Mouse (Mus musculus) urinary bladder, adult 18-20 months (tissue): ENCODE measurements around the gene Abl1.

ENCODE experiments used
- DNase-seq, 2 experiments: peaks; one replicate each; pipeline ENCODE4 v3.0.0; 2022; ENCODE audit warnings: low spot score in 2 of 2, mixed read lengths in 2 of 2

Abl1 gene

DNA sequence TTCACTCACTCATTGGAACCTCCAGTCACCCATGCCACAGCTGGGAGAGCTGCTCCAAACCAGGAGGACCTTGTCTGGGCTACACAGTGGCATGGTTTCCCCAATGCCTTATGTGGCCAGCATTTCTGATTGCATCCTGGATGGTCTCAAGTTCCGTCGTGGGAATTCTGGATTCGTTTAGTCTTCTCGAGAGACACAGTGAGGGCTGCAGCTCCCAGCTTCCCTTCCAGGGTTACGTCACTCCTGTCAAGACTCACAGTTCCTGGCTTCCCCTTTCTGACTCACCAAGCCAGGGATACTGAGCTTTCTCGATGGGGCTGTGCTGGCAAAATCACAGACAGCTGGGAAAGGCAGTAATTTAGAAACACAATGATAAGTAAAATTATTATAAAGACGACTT lies 54.0 kb downstream of the Abl1 start:
- DNase-seq: peak in 1 of 2 experiments; percentile 24

DNA sequence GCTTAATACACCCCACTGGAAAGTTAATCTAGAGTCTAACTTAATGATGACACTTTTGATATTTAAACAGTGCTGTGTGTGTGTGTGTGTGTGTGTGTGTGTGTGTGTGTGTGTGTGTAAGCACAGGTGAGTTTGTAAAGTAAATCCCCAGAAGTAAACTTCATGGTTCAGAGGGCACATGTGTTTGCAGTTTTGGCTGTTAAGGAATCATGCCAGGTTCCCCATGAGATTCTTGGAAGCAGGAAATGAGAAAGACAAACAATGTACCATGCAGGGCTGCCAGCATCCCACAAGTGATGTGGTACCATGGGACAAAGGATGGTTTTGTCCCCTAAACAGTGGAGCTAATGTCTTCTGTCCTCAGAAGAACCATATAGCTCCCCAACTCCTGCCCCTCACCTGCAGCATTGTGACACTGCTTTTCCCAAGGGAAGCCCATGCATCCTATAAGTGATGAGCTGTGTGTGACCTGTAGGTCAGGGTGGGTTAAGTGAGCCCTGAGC lies 57.6 kb downstream of the Abl1 start:
- DNase-seq: no peak

DNA sequence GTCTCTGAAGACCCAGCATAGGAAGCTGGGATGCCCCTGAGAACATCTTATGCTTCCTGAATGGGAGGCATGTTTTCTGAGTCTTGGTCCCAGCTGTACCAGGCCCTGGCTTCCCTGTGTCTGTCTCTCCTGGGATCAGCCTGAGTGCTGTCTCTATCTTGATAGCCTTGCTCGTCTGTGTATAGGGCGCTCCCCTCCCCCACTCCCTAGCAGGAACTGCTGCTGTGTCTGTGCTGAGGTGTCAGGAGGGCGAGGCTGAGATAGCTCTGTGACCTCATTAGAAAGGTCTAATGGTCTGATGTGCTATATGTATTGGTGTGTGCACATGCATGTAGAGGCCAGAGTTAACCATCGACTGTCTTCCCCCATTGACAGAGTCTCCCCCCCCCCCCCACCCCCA lies 58.7 kb downstream of the Abl1 start:
- no peak for DNase-seq

DNA sequence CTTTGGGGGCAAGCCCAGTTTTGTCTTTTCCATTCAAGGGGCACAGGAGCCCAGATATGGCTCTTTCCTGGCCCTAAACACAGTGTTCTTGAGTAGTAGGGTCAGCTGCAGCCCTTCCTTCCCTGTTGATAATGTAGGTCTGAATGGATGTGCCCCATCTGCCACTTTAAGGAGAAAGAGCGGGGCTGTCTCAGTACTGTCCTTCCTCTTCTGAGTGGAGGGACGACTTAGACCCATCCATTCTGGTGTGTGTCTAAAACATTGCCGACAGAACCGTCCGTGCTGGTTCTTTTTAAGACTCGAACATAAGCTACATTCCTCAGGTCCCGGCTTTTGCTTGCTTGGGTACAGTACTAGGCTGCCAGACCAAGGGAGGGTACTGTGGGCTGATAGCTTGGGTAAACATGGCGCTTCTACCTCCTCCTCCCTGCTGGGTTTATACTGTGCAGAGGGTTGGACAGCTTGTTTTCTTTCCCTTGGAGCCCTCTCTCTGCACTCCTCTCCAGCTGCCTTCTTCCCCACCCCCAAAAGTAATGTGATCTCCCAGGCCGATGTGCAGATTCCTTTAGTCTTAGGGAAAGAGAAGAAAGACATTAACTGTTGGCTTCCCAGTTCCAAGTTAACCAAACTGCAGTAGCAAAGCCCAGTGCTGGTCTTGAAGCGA lies 61.0 kb downstream of the Abl1 start:
- peak in 1 of 2 experiments; percentile 18 for DNase-seq

DNA sequence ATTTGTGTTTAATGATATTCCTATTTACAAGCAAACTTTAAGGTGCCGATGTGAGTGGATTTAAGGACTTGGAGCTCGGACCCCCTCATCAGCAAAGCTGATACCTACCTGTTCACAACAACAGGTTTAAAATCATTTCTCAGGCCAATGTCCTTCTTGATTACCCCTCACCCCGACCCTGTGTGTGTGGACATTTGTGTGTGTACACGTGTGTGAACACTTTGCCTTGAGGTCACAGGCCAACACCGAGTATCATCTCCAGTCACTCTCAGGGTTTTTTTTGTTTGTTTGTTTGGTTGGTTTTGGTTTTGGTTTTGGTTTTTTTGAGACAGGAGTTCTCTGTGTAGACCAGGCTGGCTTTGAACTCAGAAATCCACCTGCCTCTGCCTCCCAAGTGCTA lies 62.0 kb downstream of the Abl1 start:
- DNase-seq: no peak

DNA sequence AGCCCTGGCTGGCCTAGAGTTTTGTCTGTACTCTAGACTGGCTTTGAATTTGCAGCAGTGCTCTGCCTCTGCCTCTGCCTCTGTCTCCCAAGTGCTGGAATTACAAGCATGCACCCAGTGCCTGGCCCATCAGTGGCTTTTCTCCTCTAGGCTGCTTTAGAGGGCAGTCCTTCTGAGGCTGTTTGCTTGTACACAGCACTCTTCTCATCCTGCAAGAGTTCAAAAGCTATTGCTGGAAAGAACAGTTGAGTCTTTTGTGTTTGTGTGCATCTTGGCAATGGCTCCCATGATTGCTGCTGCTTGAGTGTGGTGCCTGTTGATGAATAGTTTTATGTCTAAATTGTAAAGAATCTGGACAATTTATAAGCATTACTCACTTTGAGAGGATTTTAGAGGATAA lies 69.3 kb downstream of the Abl1 start:
- no peak for DNase-seq

DNA sequence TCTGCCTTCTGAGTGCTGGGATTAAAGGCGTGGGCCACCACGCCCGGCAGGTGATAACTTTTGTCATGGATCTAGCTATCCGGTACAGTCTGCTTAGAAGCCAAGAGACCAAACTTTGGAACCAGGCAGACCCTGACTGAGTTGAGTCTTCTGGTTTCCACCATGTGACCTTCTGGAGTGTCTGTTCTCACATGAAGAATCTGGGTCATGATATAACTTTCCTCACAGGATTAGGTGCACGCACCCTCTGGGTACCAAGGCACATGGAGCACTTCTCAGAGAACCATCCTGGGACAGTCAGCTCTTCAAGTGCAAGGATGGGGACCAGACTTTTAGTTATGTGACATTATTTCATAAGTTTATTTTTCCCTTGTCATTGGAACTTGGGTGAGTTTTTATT lies 70.8 kb downstream of the Abl1 start:
- DNase-seq: no peak

DNA sequence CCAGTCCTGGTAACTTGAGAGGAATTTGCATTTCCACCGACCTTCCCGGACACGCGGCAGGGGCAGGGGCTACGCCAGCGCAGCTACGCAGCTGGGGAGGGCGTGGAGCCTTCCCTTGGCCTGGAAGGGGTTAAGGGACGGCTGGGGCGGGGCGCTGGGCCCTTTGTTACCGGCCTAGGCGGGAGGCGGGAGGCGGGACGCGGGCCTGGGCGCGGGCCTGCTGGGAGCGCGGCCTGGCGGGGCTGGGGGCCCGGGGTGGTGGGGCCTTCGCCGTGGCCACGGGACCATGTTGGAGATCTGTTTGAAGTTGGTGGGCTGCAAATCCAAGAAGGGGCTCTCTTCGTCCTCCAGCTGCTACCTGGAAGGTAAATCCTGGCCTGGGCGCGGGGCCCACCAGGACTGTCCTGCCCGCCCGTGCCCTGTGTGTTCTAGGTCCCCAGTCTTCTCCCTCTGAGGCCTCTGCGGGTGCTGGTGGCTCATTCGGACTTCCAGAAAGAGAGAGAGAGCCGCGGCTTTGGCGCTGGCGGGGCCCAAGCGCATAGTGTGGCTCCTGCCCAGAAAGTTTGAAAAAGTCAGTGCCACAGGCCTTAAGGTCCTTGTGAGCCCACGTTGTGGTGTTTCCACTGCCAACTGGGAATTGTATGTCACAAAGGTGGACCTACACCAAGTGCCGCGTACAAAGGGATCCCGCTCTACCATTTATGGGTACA lies 71.7 kb downstream of the Abl1 start:
- peak; percentile 74 to 86 for DNase-seq

DNA sequence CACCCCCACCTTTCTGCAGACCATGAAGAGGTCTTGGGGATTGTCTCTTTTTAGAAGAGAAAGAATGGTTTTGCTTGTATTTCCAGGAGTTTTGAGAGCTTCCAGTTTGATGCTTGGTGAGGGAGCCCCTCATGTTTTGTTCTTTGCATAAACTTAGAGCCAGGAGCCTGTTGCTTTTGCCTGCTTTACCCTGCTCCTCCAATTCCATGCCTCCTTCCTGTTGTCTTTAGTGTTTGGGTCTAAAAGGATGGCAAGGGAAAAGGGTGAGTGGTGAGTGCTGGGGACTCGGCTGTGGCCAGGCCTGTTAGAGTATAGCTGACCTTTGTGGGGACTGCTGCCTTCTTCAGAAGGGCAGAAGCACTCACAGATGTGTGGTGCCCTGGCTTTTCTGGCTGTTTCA lies 72.3 kb downstream of the Abl1 start:
- no peak for DNase-seq

- no peak for DNase-seq
These were observed 72.9 kb downstream of the Abl1 start for GRCm38 (mm10) chr2:31761115-31761531.

GRCm38 (mm10) chr2:31761585-31761984 lies 73.4 kb downstream of the Abl1 start:
- DNase-seq: no peak

- DNase-seq: no peak
These were observed 74.0 kb downstream of the Abl1 start for GRCm38 (mm10) chr2:31762155-31762554.

- DNase-seq: no peak
These were observed 74.7 kb downstream of the Abl1 start for GRCm38 (mm10) chr2:31762853-31763252.

DNA sequence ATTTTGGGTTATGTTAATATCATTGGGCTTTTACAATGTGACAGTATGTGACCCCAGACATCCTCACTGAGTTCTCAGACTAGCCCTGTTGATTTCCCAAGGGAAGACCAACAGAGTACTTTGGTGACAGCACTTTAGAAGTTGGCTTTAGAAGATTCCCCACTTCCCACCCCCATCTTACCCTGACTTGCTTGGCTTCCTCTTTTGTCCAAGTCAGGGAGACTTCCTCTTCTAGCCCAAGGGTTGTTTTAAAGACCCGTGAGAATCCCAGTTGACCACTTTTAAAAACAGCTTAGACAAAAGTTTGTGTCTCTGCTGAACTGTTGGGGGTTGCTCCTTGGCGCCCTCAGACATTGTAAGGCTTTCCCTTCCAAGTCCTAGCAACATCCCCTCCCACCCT lies 75.1 kb downstream of the Abl1 start:
- DNase-seq: no peak

DNA sequence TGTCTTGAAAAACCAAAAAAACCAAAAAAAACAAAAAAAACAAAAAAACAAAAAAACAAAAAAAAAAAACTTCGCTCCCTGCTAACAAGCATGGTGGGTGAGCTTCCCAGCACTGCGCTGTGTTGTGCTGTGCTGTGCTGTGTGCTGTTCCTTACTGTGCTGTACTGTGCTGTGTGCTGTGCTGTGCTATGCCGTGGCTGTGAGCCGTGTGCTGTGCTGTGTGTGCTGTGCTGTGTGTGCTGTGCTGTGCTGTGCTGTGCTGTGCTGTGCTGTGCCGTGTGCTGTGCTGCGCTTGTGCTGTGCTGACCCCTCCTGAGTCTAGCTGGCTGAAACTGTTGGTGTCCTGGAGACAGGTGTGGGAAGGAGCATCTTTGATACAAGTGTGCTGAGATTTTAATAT lies 78.9 kb downstream of the Abl1 start:
- no peak for DNase-seq

DNA sequence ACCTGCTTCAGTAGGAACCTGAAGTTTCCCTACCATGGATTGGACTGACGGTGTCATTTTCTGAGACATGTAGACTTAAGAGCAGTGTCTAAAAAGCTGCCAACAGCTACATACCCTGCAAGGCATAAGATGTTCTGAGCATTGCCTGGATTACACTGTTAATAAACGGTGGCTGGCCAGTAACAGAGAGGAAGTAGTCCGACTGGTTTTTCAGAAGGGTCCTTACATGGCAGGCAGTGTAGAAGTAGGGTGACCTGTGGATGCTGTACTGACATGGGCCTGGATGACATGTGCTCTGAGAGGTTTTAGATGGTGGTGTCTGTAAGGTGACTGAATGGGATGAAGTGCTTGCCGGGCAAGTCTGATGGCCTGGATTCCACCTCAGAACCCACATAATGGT lies 79.6 kb downstream of the Abl1 start:
- DNase-seq: no peak

DNA sequence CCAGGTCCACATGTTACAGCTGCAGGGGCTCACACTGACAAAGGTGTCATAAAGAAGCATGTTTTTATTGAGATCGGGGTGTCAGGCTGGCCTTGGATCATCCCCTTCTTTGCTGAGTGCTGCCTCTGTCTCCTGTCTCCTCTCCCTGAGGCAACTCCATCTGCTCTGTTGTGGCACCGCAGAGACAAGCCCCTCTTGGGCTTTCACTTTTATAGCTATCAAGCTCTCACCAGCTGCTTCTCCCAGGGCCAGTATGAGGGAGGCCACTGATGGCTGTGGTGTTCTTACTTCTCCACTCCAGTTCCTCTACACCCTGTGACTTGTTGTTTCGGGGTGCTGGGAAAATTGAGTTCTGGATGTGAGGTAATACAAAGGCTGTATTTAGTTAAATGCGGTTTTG lies 80.9 kb downstream of the Abl1 start:
- no peak for DNase-seq

DNA sequence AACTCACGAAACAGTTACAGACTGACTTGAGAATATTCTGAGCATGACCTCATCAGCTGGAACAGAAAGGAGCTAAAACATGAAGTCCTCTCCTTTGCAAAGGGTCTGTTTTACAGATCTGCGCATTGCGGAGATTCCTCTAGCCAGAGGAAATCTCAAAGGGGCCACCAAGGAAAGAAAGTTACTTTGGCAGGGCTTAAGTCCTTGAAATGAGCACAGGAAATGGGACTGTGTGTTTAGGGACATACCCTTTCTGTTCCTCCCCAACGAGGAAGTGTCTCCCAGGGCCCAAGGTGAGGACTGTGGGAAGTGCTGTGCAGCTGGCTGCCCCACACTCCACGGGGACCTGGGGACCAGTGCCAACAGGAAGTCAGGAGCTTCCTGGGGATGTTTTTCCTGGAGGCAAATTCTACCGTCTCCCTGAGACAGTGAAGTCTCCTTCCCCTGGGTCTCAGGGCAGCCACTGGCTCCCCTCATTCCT lies 81.5 kb downstream of the Abl1 start:
- DNase-seq: peak in 1 of 2 experiments; percentile 25

- DNase-seq: peak in 1 of 2 experiments; percentile 67
These were observed 82.7 kb downstream of the Abl1 start for GRCm38 (mm10) chr2:31770781-31771441.

DNA sequence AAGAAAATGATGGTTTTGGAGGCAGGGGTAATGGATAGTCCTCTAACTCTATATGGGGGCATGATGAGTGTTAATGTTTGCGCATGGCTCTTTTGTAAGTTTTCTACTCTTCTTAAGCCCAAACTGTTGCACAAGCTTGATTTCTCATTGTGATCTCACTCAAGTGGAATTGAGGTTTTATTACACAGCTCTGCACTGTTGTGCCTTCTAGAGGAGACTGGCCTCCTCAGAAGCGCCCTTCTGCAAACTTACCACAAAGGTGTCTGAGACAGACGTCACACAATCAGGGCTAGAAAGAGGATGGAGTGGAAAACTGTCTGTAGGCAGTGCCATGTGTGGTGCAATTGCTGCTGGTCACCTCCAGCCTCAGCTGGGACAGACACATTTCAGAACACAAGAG lies 88.3 kb downstream of the Abl1 start:
- DNase-seq: no peak

DNA sequence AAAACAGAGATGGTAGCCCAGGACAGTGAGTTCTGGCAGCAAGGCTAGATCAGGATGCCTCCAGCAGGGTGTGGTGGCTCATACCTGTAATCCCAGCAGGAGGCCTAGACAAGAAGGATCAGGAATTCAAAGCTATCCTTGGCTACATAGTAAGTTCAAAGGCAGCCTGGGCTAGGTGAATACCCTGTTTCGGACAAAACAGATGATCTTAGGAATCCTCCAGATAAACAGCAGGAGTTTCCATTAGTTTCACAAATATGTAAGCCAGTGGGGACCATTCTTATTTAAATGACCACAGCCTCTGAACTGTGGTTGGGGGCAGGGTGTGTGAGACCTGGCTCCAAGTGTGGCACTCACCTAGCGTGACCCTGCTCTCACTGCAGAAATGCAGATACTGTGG lies 91.1 kb downstream of the Abl1 start:
- no peak for DNase-seq

DNA sequence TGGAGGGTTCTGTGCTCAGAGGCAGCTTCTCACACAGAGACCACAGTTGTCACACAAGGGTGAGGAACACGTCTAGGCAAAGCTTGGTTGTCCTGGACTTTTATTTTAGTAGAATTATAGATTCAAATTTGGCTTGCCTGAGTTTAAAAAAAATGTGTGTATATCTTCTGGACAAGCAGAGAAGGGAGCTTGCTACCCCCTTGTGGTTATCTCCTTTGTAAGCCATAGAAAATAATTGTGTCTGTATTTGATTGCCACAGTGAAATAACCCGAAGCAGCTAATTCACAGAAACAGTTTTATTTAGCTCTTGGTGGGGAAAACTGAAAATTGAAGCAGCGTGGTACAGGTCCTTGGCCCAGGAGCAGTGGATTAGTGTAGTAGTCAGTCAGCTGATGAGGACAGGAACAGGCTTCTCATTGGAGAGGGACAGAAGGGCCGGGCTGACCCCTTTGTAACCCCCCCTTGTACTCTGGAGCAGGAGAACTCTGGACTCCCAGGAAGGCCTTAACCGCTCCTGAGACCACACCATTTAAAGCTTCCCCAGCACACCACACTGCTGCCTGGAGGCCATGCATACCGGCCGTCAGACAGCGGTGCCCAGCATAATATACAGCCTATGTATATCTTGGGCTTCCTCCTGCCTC lies 94.9 kb downstream of the Abl1 start:
- no peak for DNase-seq
